ENCODE assay signal across 27 mouse cellular contexts in genomic region chr2:102227839-102228238, GRCm38 (mm10). TPM values are rescaled to one million over a fixed set of nuclear protein-coding genes. Genes with fewer than 3 reads are reported as not detected.
DNase-seq lines count a peak whose midpoint lies in the region; ATAC-seq lines count a peak whose summit lies in the region.
"Had no signal": no experiment of that assay in that cellular context is flagged by ENCODE, and none has a peak within 500 bp of the region (broad histone marks: within the 10 kb centered on the region; RNA-seq: fewer than 3 reads in every experiment).

No protein-coding gene starts in this region.

- H3K4me1 ChIP-seq in midbrain, embryonic 10.5 days, result peaks cover 34% of the 10 kb centered on the region
- peaks cover 29% of the 10 kb centered on the region for H3K4me1 ChIP-seq in midbrain, embryonic 14.5 days (ENCODE audit: control insufficient read depth, insufficient read depth, low read length)
- peaks cover 34% of the 10 kb centered on the region for H3K4me1 ChIP-seq in embryonic facial prominence, embryonic 10.5 days
- H3K4me1 ChIP-seq in limb, embryonic 12.5 days (replicated peaks), result peaks cover 24% of the 10 kb centered on the region
- 0 out of 2 replicates have a peak, but pooled peaks cover under 1% of the 10 kb centered on the region for H3K4me1 ChIP-seq in hindbrain, embryonic 11.5 days (replicated peaks; ENCODE audit: control insufficient read depth, insufficient read depth, low read length)

- no peak overlapping the region for H3K4me2 ChIP-seq in midbrain, embryonic 14.5 days (ENCODE audit: low read length)
- H3K4me2 ChIP-seq in limb, embryonic 12.5 days, result no peak overlapping the region
- no peak overlapping the region for H3K4me2 ChIP-seq in hindbrain, embryonic 11.5 days (replicated peaks; ENCODE audit: low read depth, low read length)
- H3K4me2 ChIP-seq: embryonic facial prominence, embryonic 12.5 days; embryonic facial prominence, embryonic 15.5 days; heart, embryonic 13.5 days; hindbrain, embryonic 13.5 days; intestine, embryonic 15.5 days had no signal

- no peaks in the 10 kb centered on the region for H3K36me3 ChIP-seq in midbrain, embryonic 10.5 days
- H3K36me3 ChIP-seq in midbrain, embryonic 14.5 days (ENCODE audit: control insufficient read depth, insufficient read depth, low read length), result no peaks in the 10 kb centered on the region
- H3K36me3 ChIP-seq in embryonic facial prominence, embryonic 10.5 days (replicated peaks), result no peaks in the 10 kb centered on the region
- no peaks in the 10 kb centered on the region for H3K36me3 ChIP-seq in limb, embryonic 12.5 days
- H3K36me3 ChIP-seq in hindbrain, embryonic 11.5 days (ENCODE audit: control insufficient read depth, insufficient read depth, low read length), result no peaks in the 10 kb centered on the region
- H3K36me3 ChIP-seq: embryonic facial prominence, embryonic 12.5 days; embryonic facial prominence, embryonic 15.5 days; G1E; heart, embryonic 13.5 days; hindbrain, embryonic 13.5 days; intestine, embryonic 15.5 days had no signal

- intact Hi-C loops in heart, postnatal 36 days (cut with DNase I), result loop anchor here (5.0 kb wide), 1 partner anchor 196 kb away; no protein-coding TSS in a partner anchor

- no peaks in the 10 kb centered on the region for H3K9me3 ChIP-seq in midbrain, embryonic 10.5 days (replicated peaks)
- no peaks in the 10 kb centered on the region for H3K9me3 ChIP-seq in midbrain, embryonic 14.5 days (ENCODE audit: control insufficient read depth, low read length)
- H3K9me3 ChIP-seq in embryonic facial prominence, embryonic 10.5 days, result no peaks in the 10 kb centered on the region
- no peaks in the 10 kb centered on the region for H3K9me3 ChIP-seq in limb, embryonic 12.5 days
- no peaks in the 10 kb centered on the region for H3K9me3 ChIP-seq in hindbrain, embryonic 11.5 days (ENCODE audit: control insufficient read depth, low read length)
- H3K9me3 ChIP-seq: embryonic facial prominence, embryonic 12.5 days; embryonic facial prominence, embryonic 15.5 days; G1E; hindbrain, embryonic 13.5 days; intestine, embryonic 15.5 days had no signal

- DNase-seq in heart, adult 11 months, result peak; percentile 82
- no peak for DNase-seq in heart, postnatal 36 days
- DNase-seq in midbrain, embryonic 10.5 days (ENCODE audit: low spot score), result no peak
- no peak for DNase-seq in midbrain, embryonic 14.5 days
- no peak for DNase-seq in embryonic facial prominence, embryonic 10.5 days (ENCODE audit: low spot score)
- DNase-seq in adrenal gland, postnatal 14 days, result no peak
- no peak for DNase-seq in hindbrain, embryonic 11.5 days (ENCODE audit: low spot score)
- DNase-seq: adrenal gland, postnatal 10 days; B cell, adult 2 months; cerebellum, adult 11-12 months; cerebellum, adult 8-10 months; cerebellum, postnatal 10 days; cerebellum, postnatal 36 days; embryo, embryonic 11 days; forebrain, postnatal 0 days; gastrocnemius, postnatal 36 days had no signal

- H3K27me3 ChIP-seq in midbrain, embryonic 10.5 days (ENCODE audit: low read depth, poor library complexity, severe bottlenecking), result 0 out of 2 replicates have a peak, but pooled peaks cover 7% of the 10 kb centered on the region
- H3K27me3 ChIP-seq in midbrain, embryonic 14.5 days (ENCODE audit: control insufficient read depth, insufficient read depth, low read length), result no peaks in the 10 kb centered on the region
- peaks cover 2% of the 10 kb centered on the region; the same call in 1 of the 2 replicates for H3K27me3 ChIP-seq in embryonic facial prominence, embryonic 10.5 days (replicated peaks; ENCODE audit: low read depth, poor library complexity, severe bottlenecking)
- no peaks in the 10 kb centered on the region for H3K27me3 ChIP-seq in limb, embryonic 12.5 days
- H3K27me3 ChIP-seq in hindbrain, embryonic 11.5 days (ENCODE audit: control insufficient read depth, insufficient read depth, low read length), result no peaks in the 10 kb centered on the region
- H3K27me3 ChIP-seq: CH12.LX; embryonic facial prominence, embryonic 12.5 days; embryonic facial prominence, embryonic 15.5 days; heart, embryonic 13.5 days; hindbrain, embryonic 13.5 days; intestine, embryonic 15.5 days; Patski had no signal

- H3K4me3 ChIP-seq in midbrain, embryonic 10.5 days, result no peak overlapping the region
- no peak overlapping the region for H3K4me3 ChIP-seq in midbrain, embryonic 14.5 days (replicated peaks; ENCODE audit: low read depth, low read length)
- H3K4me3 ChIP-seq in embryonic facial prominence, embryonic 10.5 days, result no peak overlapping the region
- H3K4me3 ChIP-seq in limb, embryonic 12.5 days (replicated peaks), result no peak overlapping the region
- H3K4me3 ChIP-seq in hindbrain, embryonic 11.5 days (ENCODE audit: low read depth, low read length), result no peak overlapping the region
- H3K4me3 ChIP-seq: embryonic facial prominence, embryonic 12.5 days; embryonic facial prominence, embryonic 15.5 days; heart, embryonic 13.5 days; hindbrain, embryonic 13.5 days; intestine, embryonic 15.5 days had no signal

- no peak overlapping the region for H3K9ac ChIP-seq in midbrain, embryonic 14.5 days (replicated peaks; ENCODE audit: low read length)
- no peak overlapping the region for H3K9ac ChIP-seq in limb, embryonic 12.5 days (replicated peaks)
- no peak overlapping the region for H3K9ac ChIP-seq in hindbrain, embryonic 11.5 days (ENCODE audit: low read depth, low read length)
- H3K9ac ChIP-seq: embryonic facial prominence, embryonic 12.5 days; embryonic facial prominence, embryonic 15.5 days; forebrain, postnatal 0 days; heart, embryonic 13.5 days; hindbrain, embryonic 13.5 days; intestine, embryonic 15.5 days had no signal

- H3K27ac ChIP-seq in midbrain, embryonic 10.5 days (replicated peaks), result peak overlapping the region; percentile 23; the same call in 1 of the 2 replicates
- H3K27ac ChIP-seq in midbrain, embryonic 14.5 days (replicated peaks; ENCODE audit: low read depth, low read length), result no peak overlapping the region
- H3K27ac ChIP-seq in embryonic facial prominence, embryonic 10.5 days (replicated peaks), result peak overlapping the region; percentile 30; the same call in 1 of the 2 replicates
- H3K27ac ChIP-seq in limb, embryonic 12.5 days, result peak overlapping the region; percentile 42; the same call in 1 of the 2 replicates
- H3K27ac ChIP-seq in hindbrain, embryonic 11.5 days (ENCODE audit: low read depth, low read length), result no peak overlapping the region
- H3K27ac ChIP-seq: embryonic facial prominence, embryonic 12.5 days; embryonic facial prominence, embryonic 15.5 days; heart, embryonic 13.5 days; hindbrain, embryonic 13.5 days; intestine, embryonic 15.5 days had no signal

- no peak for ATAC-seq in midbrain, embryonic 14.5 days (ENCODE audit: low FRiP score, low TSS enrichment)
- no peak for ATAC-seq in limb, embryonic 12.5 days (ENCODE audit: insufficient number of reproducible peaks, insufficient read depth, low FRiP score, low TSS enrichment, low read depth)
- no peak for ATAC-seq in hindbrain, embryonic 11.5 days (ENCODE audit: low FRiP score)
- ATAC-seq: forebrain, embryonic 14.5 days; forebrain, postnatal 0 days; hindbrain, embryonic 16.5 days; intestine, embryonic 15.5 days; Patski had no signal

- 93% methylated on average over 8 of the region's 8 CpGs for WGBS in midbrain, embryonic 10.5 days
- WGBS in midbrain, embryonic 14.5 days, result 95% methylated on average over 8 of the region's 8 CpGs
- WGBS in embryonic facial prominence, embryonic 10.5 days, result 85% methylated on average over 8 of the region's 8 CpGs
- WGBS in limb, embryonic 12.5 days, result 87% methylated on average over 8 of the region's 8 CpGs
- WGBS in hindbrain, embryonic 11.5 days, result 86% methylated on average over 8 of the region's 8 CpGs

RNA-seq across cellular contexts. Expression of gene Ldlrad3, which starts 41.7 kb away (rescaled TPM):
- 1 to 10 TPM; 3.8 to 4.4 TPM for total RNA-seq in heart, postnatal 36 days (2021)
- 55.8 and 64.8 TPM in 2 replicates for polyA plus RNA-seq in midbrain, embryonic 10.5 days (2016; fragmentation: Nextera tagmentation; extraction: Ambion mirVana)
- polyA plus RNA-seq in midbrain, embryonic 14.5 days (2014; fragmentation: Nextera tagmentation; extraction: Ambion mirVana), result 17.9 and 34.0 TPM in 2 replicates
- polyA plus RNA-seq in embryonic facial prominence, embryonic 10.5 days (2016; fragmentation: Nextera tagmentation; extraction: Ambion mirVana), result 56.0 and 56.5 TPM in 2 replicates
- polyA plus RNA-seq in limb, embryonic 12.5 days (2016; fragmentation: Nextera tagmentation; extraction: Ambion mirVana), result 66.2 and 68.2 TPM in 2 replicates
- total RNA-seq in adrenal gland, postnatal 14 days (2021), result 10.8 and 11.7 TPM in 2 replicates
- 48.7 and 50.9 TPM in 2 replicates for polyA plus RNA-seq in hindbrain, embryonic 11.5 days (2014; fragmentation: Nextera tagmentation; extraction: Ambion mirVana)

Comparison
In these comparisons a context has a peak if more than half of its experiments do, and no peak if none do; other contexts are left out.
1. H3K27ac ChIP-seq: peak in midbrain, embryonic 10.5 days (single experiment), embryonic facial prominence, embryonic 10.5 days (single experiment) and limb, embryonic 12.5 days (single experiment); none in midbrain, embryonic 14.5 days (single experiment) and hindbrain, embryonic 11.5 days (single experiment).